Mouse (Mus musculus) C2C12 (cell line): ENCODE measurements at regions not wholly inside any gene's neighbourhood (a gene's known extent, or its start where the extent isn't known, plus 50 kb on each side); places are given as distances from the start of the nearest gene placed in this dataset.

ENCODE experiments used
- H3K27me3 ChIP-seq: one replicate; pipeline ENCODE4 v1.6.1; 2011; ENCODE audit not compliant: control insufficient read depth, insufficient read depth, insufficient read length
- H3K36me3 ChIP-seq: one replicate; pipeline ENCODE4 v1.6.1; 2011; ENCODE audit not compliant: control insufficient read depth, insufficient read depth
- H3K4me3 ChIP-seq: one replicate; pipeline ENCODE4 v1.5.1; 2011; ENCODE audit warnings: mild to moderate bottlenecking, control low read depth; ENCODE audit not compliant: poor library complexity, insufficient read depth, severe bottlenecking
- H3K79me2 ChIP-seq: one replicate; pipeline ENCODE4 v1.6.1; 2011; ENCODE audit not compliant: control insufficient read depth, insufficient read depth
- H3K79me3 ChIP-seq: one replicate; pipeline ENCODE4 v1.6.1; 2011; ENCODE audit warnings: low read depth, control low read depth
- H3ac ChIP-seq: one replicate; pipeline ENCODE3; 2011; ENCODE audit warnings: low read depth; ENCODE audit not compliant: control insufficient read depth, insufficient read length
- CEBPB ChIP-seq: IDR thresholded peaks from one replicate; pipeline ENCODE4 v1.6.1; 2011; ENCODE audit warnings: low read depth, mild to moderate bottlenecking, control low read depth, moderate library complexity
- CTCF ChIP-seq: IDR thresholded peaks from one replicate; pipeline ENCODE4 v1.5.1; 2011; ENCODE audit not compliant: control insufficient read depth, insufficient read depth, insufficient read length
- FOSL1 ChIP-seq: IDR thresholded peaks from one replicate; pipeline ENCODE4 v1.8.0; 2011; ENCODE audit warnings: mild to moderate bottlenecking, low read length; ENCODE audit not compliant: poor library complexity, insufficient read depth, severe bottlenecking
- MAX ChIP-seq: IDR thresholded peaks from one replicate; pipeline ENCODE4 v1.6.1; 2011; ENCODE audit warnings: mild to moderate bottlenecking, control low read depth
- MYOD1 ChIP-seq: IDR thresholded peaks from one replicate; pipeline ENCODE4 v1.6.1; 2011; ENCODE audit warnings: low read depth; ENCODE audit not compliant: control insufficient read depth, insufficient read length
- MYOG ChIP-seq: IDR thresholded peaks from one replicate; pipeline ENCODE4 v1.6.1; 2011; ENCODE audit not compliant: control insufficient read depth, insufficient read length; ENCODE audit errors: extremely low read depth
- USF1 ChIP-seq: IDR thresholded peaks from one replicate; pipeline ENCODE4 v1.6.1; 2011; ENCODE audit warnings: low read depth, mild to moderate bottlenecking, control low read depth, moderate library complexity

- TF ChIP-seq MYOG: no peak
- peak; percentile 86 for TF ChIP-seq USF1
- TF ChIP-seq MAX: no peak
- TF ChIP-seq CEBPB: peak; percentile 70
- TF ChIP-seq FOSL1: peak; percentile 49
- no peaks in the 10 kb centered on the region for H3K36me3 ChIP-seq
- H3ac ChIP-seq: no peak overlapping the region
- no peaks in the 10 kb centered on the region for H3K79me2 ChIP-seq
- H3K4me3 ChIP-seq: no peak overlapping the region
- H3K27me3 ChIP-seq: no peaks in the 10 kb centered on the region
- no peaks in the 10 kb centered on the region for H3K79me3 ChIP-seq
Observed at GRCm38 (mm10) chr5:90706350-90706749, 52.8 kb upstream of the Cxcl5 start.

GRCm38 (mm10) chr5:90703653-90704052 lies 55.5 kb upstream of the Cxcl5 start:
- Histone ChIP-seq H3K79me2 (no peaks in the 10 kb centered on the region), H3K36me3 (no peaks in the 10 kb centered on the region), H3K4me3 (no peak overlapping the region), H3K27me3 (no peaks in the 10 kb centered on the region), H3K79me3 (no peaks in the 10 kb centered on the region), H3ac (no peak overlapping the region)
- TF ChIP-seq CEBPB (no peak), MAX (no peak), MYOD1 (peak; percentile 59), USF1 (no peak), CTCF (no peak), FOSL1 (no peak)

- Histone ChIP-seq H3ac (no peak overlapping the region), H3K27me3 (no peaks in the 10 kb centered on the region), H3K36me3 (no peaks in the 10 kb centered on the region), H3K79me3 (no peaks in the 10 kb centered on the region), H3K79me2 (no peaks in the 10 kb centered on the region), H3K4me3 (no peak overlapping the region)
- no peak for TF ChIP-seq CTCF
- TF ChIP-seq MAX: no peak
- no peak for TF ChIP-seq CEBPB
- no peak for TF ChIP-seq USF1
- no peak for TF ChIP-seq MYOD1
- no peak for TF ChIP-seq FOSL1
- TF ChIP-seq MYOG: no peak
Observed at GRCm38 (mm10) chr5:90700178-90700577, 59.0 kb upstream of the Cxcl5 start.

- no peaks in the 10 kb centered on the region for H3K79me2 ChIP-seq
- H3K79me3 ChIP-seq: no peaks in the 10 kb centered on the region
- H3K27me3 ChIP-seq: no peaks in the 10 kb centered on the region
- no peak for TF ChIP-seq MYOG
- TF ChIP-seq MYOD1: no peak
- no peak for TF ChIP-seq MAX
- no peak for TF ChIP-seq CEBPB
- H3K4me3 ChIP-seq: no peak overlapping the region
- no peaks in the 10 kb centered on the region for H3K36me3 ChIP-seq
- H3ac ChIP-seq: no peak overlapping the region
Observed at GRCm38 (mm10) chr5:90696064-90696463, 55.6 kb upstream of the Rassf6 start.

GRCm38 (mm10) chr5:90694431-90694830 lies 54.0 kb upstream of the Rassf6 start:
- Histone ChIP-seq H3K27me3 (no peaks in the 10 kb centered on the region), H3K4me3 (no peak overlapping the region), H3ac (no peak overlapping the region), H3K79me3 (no peaks in the 10 kb centered on the region), H3K36me3 (no peaks in the 10 kb centered on the region), H3K79me2 (no peaks in the 10 kb centered on the region)
- TF ChIP-seq MAX (no peak), CTCF (no peak), CEBPB (no peak), FOSL1 (no peak), USF1 (no peak), MYOD1 (no peak), MYOG (no peak)

- no peak for TF ChIP-seq CEBPB
- no peak for TF ChIP-seq CTCF
- no peak for TF ChIP-seq FOSL1
- no peak for TF ChIP-seq MAX
- no peak for TF ChIP-seq MYOG
- no peak for TF ChIP-seq MYOD1
- no peak for TF ChIP-seq USF1
- Histone ChIP-seq H3K36me3 (no peaks in the 10 kb centered on the region), H3ac (no peak overlapping the region), H3K79me3 (no peaks in the 10 kb centered on the region), H3K27me3 (no peaks in the 10 kb centered on the region), H3K4me3 (no peak overlapping the region), H3K79me2 (no peaks in the 10 kb centered on the region)
Observed at GRCm38 (mm10) chr5:90690746-90691145, 50.3 kb upstream of the Rassf6 start.
